21 mouse cellular contexts compared by ENCODE assay signal in genomic region chr2:73693045-73693444, GRCm38 (mm10).
"Had no signal": no experiment of that assay in that cellular context is flagged by ENCODE, and none has a peak within 500 bp of the region (broad histone marks: within the 10 kb centered on the region; RNA-seq: fewer than 3 reads in every experiment).

No protein-coding gene starts in this region.

- DNase-seq: kidney, adult 18-20 months; kidney, postnatal 25 days; layer of hippocampus, postnatal 36 days; liver; liver, embryonic 13.5 days; lung, adult 2 months; lung, postnatal 14 days; lung, postnatal 4 days; retina, postnatal 1 day; right cerebral cortex, postnatal 4 days; thymus, adult 18-20 months; thymus, postnatal 36 days had no signal

- H3K27ac ChIP-seq: kidney, postnatal 0 days; limb, embryonic 13.5 days; liver, embryonic 13.5 days; midbrain, embryonic 12.5 days; neural tube, embryonic 13.5 days had no signal

- ATAC-seq: inflammation-experienced regulatory T-cells, adult 6 months; intestine, embryonic 16.5 days; midbrain, embryonic 16.5 days had no signal

- H3K9ac ChIP-seq: limb, embryonic 13.5 days; liver, embryonic 13.5 days; midbrain, embryonic 12.5 days; neural tube, embryonic 13.5 days had no signal

- H3K4me3 ChIP-seq: limb, embryonic 10.5 days; limb, embryonic 13.5 days; liver, embryonic 13.5 days; midbrain, embryonic 12.5 days; myocyte; neural tube, embryonic 13.5 days had no signal

- H3K4me2 ChIP-seq: limb, embryonic 13.5 days; liver, embryonic 13.5 days; midbrain, embryonic 12.5 days; neural tube, embryonic 13.5 days had no signal

- H3K27me3 ChIP-seq: limb, embryonic 13.5 days; liver, embryonic 13.5 days; midbrain, embryonic 12.5 days; neural tube, embryonic 13.5 days had no signal

- H3K4me1 ChIP-seq: liver, embryonic 13.5 days; midbrain, embryonic 12.5 days; neural tube, embryonic 13.5 days had no signal

- H3K36me3 ChIP-seq: limb, embryonic 13.5 days; liver, embryonic 13.5 days; neural tube, embryonic 13.5 days had no signal

- H3K9me3 ChIP-seq: limb, embryonic 10.5 days; limb, embryonic 13.5 days; liver, embryonic 13.5 days; midbrain, embryonic 12.5 days; neural tube, embryonic 13.5 days had no signal
